8 mouse cellular contexts compared by ENCODE assay signal in the genomic region with DNA sequence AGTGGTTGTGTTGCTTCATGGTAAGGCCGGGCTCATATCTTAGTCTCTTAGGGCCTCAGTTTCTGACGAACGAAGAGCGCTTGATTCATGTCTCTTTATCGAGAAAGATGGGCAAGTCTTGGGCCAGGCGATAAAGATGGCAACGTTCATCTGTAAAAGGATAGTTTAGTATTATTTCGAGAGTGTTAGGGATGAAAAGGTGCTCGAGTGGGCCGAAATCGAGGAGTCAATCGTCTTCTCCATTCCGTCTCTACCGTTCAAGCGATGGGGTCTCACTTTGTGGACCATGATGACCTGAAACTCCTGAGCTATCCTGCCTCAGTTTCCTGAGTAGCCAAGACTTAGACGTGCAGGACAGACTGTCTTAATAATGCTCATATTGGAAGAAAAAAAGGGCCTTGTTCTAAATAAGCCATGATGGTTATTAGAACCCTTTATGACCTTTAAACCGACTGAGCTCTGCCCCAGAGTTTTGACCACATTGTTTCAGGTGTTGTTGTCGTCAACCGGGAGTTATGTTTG. TPM values are rescaled to one million over a fixed set of nuclear protein-coding genes. Genes with fewer than 3 reads are reported as not detected.
A peak's percentile ranks its signal among the peaks of the same experiment; 100 is the strongest.
DNase-seq lines count a peak whose midpoint lies in the region; ATAC-seq lines count a peak whose summit lies in the region.

No protein-coding gene starts in this region.

- peak overlapping the region; percentile 87 for H3K27ac ChIP-seq in limb, embryonic 12.5 days
- no peak overlapping the region; the same call in 1 of the 2 replicates for H3K27ac ChIP-seq in stomach, embryonic 14.5 days (ENCODE audit: low read length)

- H3K4me2 ChIP-seq in limb, embryonic 12.5 days: peak overlapping the region; percentile 82
- peak overlapping the region; percentile 87 for H3K4me2 ChIP-seq in stomach, embryonic 14.5 days (replicated peaks; ENCODE audit: low read depth, low read length)

- no peaks in the 10 kb centered on the region for H3K9me3 ChIP-seq in megakaryocyte, embryonic 14.5 days
- H3K9me3 ChIP-seq in limb, embryonic 12.5 days: no peaks in the 10 kb centered on the region
- no peaks in the 10 kb centered on the region for H3K9me3 ChIP-seq in stomach, embryonic 14.5 days (ENCODE audit: control insufficient read depth, low read depth, low read length)

- WGBS in limb, embryonic 12.5 days: 5% methylated on average over 19 of the region's 19 CpGs
- 4% methylated on average over 19 of the region's 19 CpGs for WGBS in stomach, embryonic 14.5 days

- peak overlapping the region; percentile 99 for H3K4me3 ChIP-seq in megakaryocyte, embryonic 14.5 days (replicated peaks)
- peak overlapping the region; percentile 99 for H3K4me3 ChIP-seq in limb, embryonic 12.5 days (replicated peaks)
- peak overlapping the region; percentile 93 for H3K4me3 ChIP-seq in stomach, embryonic 14.5 days (ENCODE audit: low read depth, low read length)

- H3K4me1 ChIP-seq in megakaryocyte, embryonic 14.5 days: peaks cover 36% of the 10 kb centered on the region
- H3K4me1 ChIP-seq in limb, embryonic 12.5 days (replicated peaks): peaks cover 17% of the 10 kb centered on the region
- peaks cover 15% of the 10 kb centered on the region for H3K4me1 ChIP-seq in stomach, embryonic 14.5 days (ENCODE audit: control insufficient read depth, insufficient read depth, low read length)

- H3K9ac ChIP-seq in limb, embryonic 12.5 days (replicated peaks): peak overlapping the region; percentile 92
- peak overlapping the region; percentile 87 for H3K9ac ChIP-seq in stomach, embryonic 14.5 days (replicated peaks; ENCODE audit: low read depth, low read length)

- H3K36me3 ChIP-seq in megakaryocyte, embryonic 14.5 days (replicated peaks; ENCODE audit: low read length): peaks cover 4% of the 10 kb centered on the region
- H3K36me3 ChIP-seq in limb, embryonic 12.5 days: no peaks in the 10 kb centered on the region
- H3K36me3 ChIP-seq in stomach, embryonic 14.5 days (ENCODE audit: control insufficient read depth, insufficient read depth, low read length): no peaks in the 10 kb centered on the region

- ATAC-seq in megakaryocyte, adult 5-6 weeks (ENCODE audit: poor library complexity, severe bottlenecking): no peak
- peak; percentile 32; the same call in 1 of the 2 replicates for ATAC-seq in erythroblast, adult 5-6 weeks (replicated peaks; ENCODE audit: low FRiP score, poor library complexity, severe bottlenecking)
- ATAC-seq in limb, embryonic 12.5 days (ENCODE audit: insufficient number of reproducible peaks, insufficient read depth, low FRiP score, low TSS enrichment, low read depth): no peak
- ATAC-seq in stomach, embryonic 14.5 days (ENCODE audit: insufficient number of reproducible peaks, insufficient read depth, low FRiP score, low read depth): no peak

- H3K27me3 ChIP-seq in megakaryocyte, embryonic 14.5 days (replicated peaks): peaks cover 8% of the 10 kb centered on the region
- no peaks in the 10 kb centered on the region for H3K27me3 ChIP-seq in limb, embryonic 12.5 days
- no peaks in the 10 kb centered on the region for H3K27me3 ChIP-seq in stomach, embryonic 14.5 days (ENCODE audit: control insufficient read depth, insufficient read depth, low read length)

- no peak for DNase-seq in adipocyte (ENCODE audit: low spot score)
- DNase-seq in adrenal gland, postnatal 36 days: no peak
- DNase-seq in cerebellum, adult 9-10 months: no peak

RNA-seq across cellular contexts. Expression of a gene that starts 0.9 kb away (rescaled TPM):
- 2.9 and 29.2 TPM in 2 replicates for polyA plus RNA-seq in megakaryocyte, embryonic 14.5 days (2012; ENCODE audit: insufficient read depth, low replicate concordance)
- 18.6 and 18.9 TPM in 2 replicates for total RNA-seq in megakaryocyte, adult 5-6 weeks (2015)
- 47.8 and 55.9 TPM in 2 replicates for total RNA-seq in megakaryocyte, adult 5-6 weeks (2017)
- total RNA-seq in erythroblast, adult 5-6 weeks (2015; ENCODE audit: low replicate concordance): 5.2 and 10.0 TPM in 2 replicates
- total RNA-seq in erythroblast, adult 5-6 weeks (2017; ENCODE audit: low replicate concordance): 10.8 and 19.2 TPM in 2 replicates
- polyA plus RNA-seq in limb, embryonic 12.5 days (2016; fragmentation: Nextera tagmentation; extraction: Ambion mirVana): 36.9 and 38.0 TPM in 2 replicates
- polyA plus RNA-seq in stomach, embryonic 14.5 days (2014; fragmentation: Nextera tagmentation; extraction: Ambion mirVana): 32.5 and 33.1 TPM in 2 replicates
- total RNA-seq in adrenal gland, postnatal 36 days (2021): 100 to 1,000 TPM; 144 to 170 TPM

RNA-seq across cellular contexts. Expression of a gene that starts 33.1 kb away (rescaled TPM):
- not detected in 2 replicates for polyA plus RNA-seq in megakaryocyte, embryonic 14.5 days (2012; ENCODE audit: insufficient read depth, low replicate concordance)
- total RNA-seq in megakaryocyte, adult 5-6 weeks (2015): 0.65 and 2.3 TPM in 2 replicates
- total RNA-seq in megakaryocyte, adult 5-6 weeks (2017): 2.6 and 3.3 TPM in 2 replicates
- not detected in 2 replicates for total RNA-seq in erythroblast, adult 5-6 weeks (2015; ENCODE audit: low replicate concordance)
- total RNA-seq in erythroblast, adult 5-6 weeks (2017; ENCODE audit: low replicate concordance): not detected in 2 replicates
- not detected in 2 replicates for polyA plus RNA-seq in limb, embryonic 12.5 days (2016; fragmentation: Nextera tagmentation; extraction: Ambion mirVana)
- polyA plus RNA-seq in stomach, embryonic 14.5 days (2014; fragmentation: Nextera tagmentation; extraction: Ambion mirVana): 0.59 and 0.87 TPM in 2 replicates
- 1 to 10 TPM; 1.2 to 1.3 TPM for total RNA-seq in adrenal gland, postnatal 36 days (2021)
